Mouse (Mus musculus): ENCODE measurements at regions not wholly inside any gene's neighbourhood (a gene's known extent, or its start where the extent isn't known, plus 50 kb on each side); places are given as distances from the start of the nearest gene placed in this dataset.

DNA sequence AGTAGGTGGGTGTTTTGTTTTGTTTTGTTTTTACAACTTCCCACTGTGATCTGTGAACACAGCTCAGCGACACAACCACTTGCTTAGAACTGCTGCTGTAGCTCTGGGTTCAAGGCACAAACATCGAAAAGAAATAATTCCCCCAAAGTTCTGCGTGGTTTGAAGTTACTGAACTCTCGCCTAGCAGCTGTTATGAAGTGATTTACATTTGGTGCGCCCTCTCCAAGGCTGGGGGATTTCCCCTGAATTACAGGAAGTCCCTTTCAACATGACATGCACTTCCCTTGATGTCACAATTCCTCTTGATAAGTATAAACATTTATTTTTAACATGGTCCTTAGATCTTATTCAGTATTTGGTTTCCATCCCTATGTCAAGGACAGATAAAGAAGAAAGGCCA is 336.3 kb upstream of the Adgrl2 start:
- peaks cover 19% of the 10 kb centered on the region for H3K9me3 ChIP-seq (replicated peaks)
- H3K4me1 ChIP-seq (ENCODE audit: insufficient read depth, low read depth, low read length): no peaks in the 10 kb centered on the region
- DNase-seq (ENCODE audit: low spot score) (no peak), ATAC-seq (ENCODE audit: extremely low read depth, insufficient number of reproducible peaks, low FRiP score, poor library complexity, severe bottlenecking) (no peak)
- H3K36me3 ChIP-seq (replicated peaks): no peaks in the 10 kb centered on the region
- TF ChIP-seq CTCF (IDR thresholded peaks at IDR 0.05; ENCODE audit: low read depth, low read length): no peak
- TF ChIP-seq GATA2 (IDR thresholded peaks at IDR 0.05; ENCODE audit: borderline replicate concordance, low read depth, low read length): no peak
- TF ChIP-seq POLR2AphosphoS5 (IDR thresholded peaks at IDR 0.05; ENCODE audit: insufficient replicate concordance, low read depth, low read length): no peak
- TF ChIP-seq TAL1 (conservative IDR thresholded peaks at IDR 0.05; ENCODE audit: low read depth, low read length): no peak
- no peak for TF ChIP-seq GATA1 (IDR thresholded peaks at IDR 0.05; ENCODE audit: borderline replicate concordance, low read length)
- no peaks in the 10 kb centered on the region for H3K27me3 ChIP-seq (ENCODE audit: insufficient read depth, low read length)
- no peak overlapping the region for H3K4me3 ChIP-seq (ENCODE audit: low read depth, low read length)

DNA sequence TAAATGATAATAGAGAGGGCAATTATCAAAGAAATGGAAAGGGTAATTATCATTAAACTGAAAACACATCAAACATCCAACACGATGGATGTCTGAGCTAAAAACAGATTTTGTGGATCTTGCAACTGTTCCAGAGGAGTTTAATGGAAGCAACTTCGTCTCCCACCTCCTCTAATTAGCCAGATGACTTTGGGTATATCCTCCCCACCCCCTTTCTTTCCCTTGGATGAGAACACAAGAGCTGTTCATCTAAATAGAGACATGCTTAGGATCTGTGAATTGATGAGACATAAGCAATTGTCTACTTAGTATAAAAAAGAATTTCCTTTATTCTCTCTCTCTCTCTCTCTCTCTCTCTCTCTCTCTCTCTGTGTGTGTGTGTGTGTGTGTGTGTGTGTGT is 333.7 kb upstream of the Adgrl2 start:
- Histone ChIP-seq H3K27me3 (ENCODE audit: insufficient read depth, low read length) (no peaks in the 10 kb centered on the region), H3K4me3 (ENCODE audit: low read depth, low read length) (no peak overlapping the region), H3K36me3 (replicated peaks) (no peaks in the 10 kb centered on the region), H3K4me1 (ENCODE audit: insufficient read depth, low read depth, low read length) (no peaks in the 10 kb centered on the region), H3K9me3 (replicated peaks) (peaks cover 8% of the 10 kb centered on the region)
- no peak for DNase-seq (ENCODE audit: low spot score)
- TF ChIP-seq GATA2 (IDR thresholded peaks at IDR 0.05; ENCODE audit: borderline replicate concordance, low read depth, low read length) (no peak), TAL1 (conservative IDR thresholded peaks at IDR 0.05; ENCODE audit: low read depth, low read length) (no peak), GATA1 (IDR thresholded peaks at IDR 0.05; ENCODE audit: borderline replicate concordance, low read length) (no peak), CTCF (IDR thresholded peaks at IDR 0.05; ENCODE audit: low read depth, low read length) (no peak), POLR2AphosphoS5 (IDR thresholded peaks at IDR 0.05; ENCODE audit: insufficient replicate concordance, low read depth, low read length) (no peak)
- no peak for ATAC-seq (ENCODE audit: extremely low read depth, insufficient number of reproducible peaks, low FRiP score, poor library complexity, severe bottlenecking)

DNA sequence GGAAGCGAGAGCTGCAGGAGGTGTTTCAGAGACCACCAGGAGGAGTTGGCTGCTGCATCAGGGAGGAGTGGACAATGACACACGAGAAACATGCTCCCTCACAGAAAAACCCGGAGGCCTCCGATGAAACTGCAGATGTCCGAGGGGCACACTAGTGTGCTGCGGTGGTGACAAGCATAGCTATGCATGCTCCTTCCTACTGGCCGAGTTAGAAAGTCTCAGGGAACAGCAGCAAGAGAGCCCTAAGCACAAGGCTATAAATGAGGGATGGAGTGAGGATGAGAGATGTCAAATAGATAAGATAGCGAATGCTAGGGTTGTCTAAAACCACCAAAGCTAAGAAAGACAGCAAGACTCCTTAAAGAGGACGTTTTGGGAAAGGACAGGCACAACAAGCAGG is 328.4 kb upstream of the Adgrl2 start:
- H3K9me3 ChIP-seq (replicated peaks): peaks cover 22% of the 10 kb centered on the region
- H3K36me3 ChIP-seq (replicated peaks): no peaks in the 10 kb centered on the region
- TF ChIP-seq POLR2AphosphoS5 (IDR thresholded peaks at IDR 0.05; ENCODE audit: insufficient replicate concordance, low read depth, low read length) (no peak), GATA2 (IDR thresholded peaks at IDR 0.05; ENCODE audit: borderline replicate concordance, low read depth, low read length) (no peak), TAL1 (conservative IDR thresholded peaks at IDR 0.05; ENCODE audit: low read depth, low read length) (no peak), GATA1 (IDR thresholded peaks at IDR 0.05; ENCODE audit: borderline replicate concordance, low read length) (no peak), CTCF (IDR thresholded peaks at IDR 0.05; ENCODE audit: low read depth, low read length) (no peak)
- H3K4me3 ChIP-seq (ENCODE audit: low read depth, low read length): no peak overlapping the region
- H3K27me3 ChIP-seq (ENCODE audit: insufficient read depth, low read length): no peaks in the 10 kb centered on the region
- no peaks in the 10 kb centered on the region for H3K4me1 ChIP-seq (ENCODE audit: insufficient read depth, low read depth, low read length)
- DNase-seq (ENCODE audit: low spot score) (no peak), ATAC-seq (ENCODE audit: extremely low read depth, insufficient number of reproducible peaks, low FRiP score, poor library complexity, severe bottlenecking) (no peak)

DNA sequence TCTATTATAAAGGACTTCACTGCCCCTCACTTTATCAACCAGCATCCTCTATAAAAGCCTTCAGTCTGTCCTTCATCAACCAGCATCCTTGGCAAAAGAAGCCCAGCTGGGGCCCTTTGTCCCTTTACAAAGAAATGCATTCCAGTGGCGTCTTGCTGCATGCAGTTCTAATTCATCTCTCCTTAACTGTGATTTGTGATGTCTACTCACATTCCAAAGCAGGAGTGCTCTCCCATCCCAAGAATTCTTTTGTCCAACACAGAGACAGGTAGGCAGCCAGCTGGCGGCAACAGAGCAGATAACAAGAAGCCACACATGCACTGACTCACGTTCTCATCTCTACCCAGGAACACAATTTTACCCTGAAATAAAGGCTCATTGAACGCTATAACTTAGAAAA is 323.9 kb upstream of the Adgrl2 start:
- Histone ChIP-seq H3K4me3 (ENCODE audit: low read depth, low read length) (no peak overlapping the region), H3K27me3 (ENCODE audit: insufficient read depth, low read length) (no peaks in the 10 kb centered on the region), H3K9me3 (replicated peaks) (peaks cover 40% of the 10 kb centered on the region), H3K4me1 (ENCODE audit: insufficient read depth, low read depth, low read length) (no peaks in the 10 kb centered on the region), H3K36me3 (replicated peaks) (no peaks in the 10 kb centered on the region)
- TF ChIP-seq TAL1 (conservative IDR thresholded peaks at IDR 0.05; ENCODE audit: low read depth, low read length) (no peak), CTCF (IDR thresholded peaks at IDR 0.05; ENCODE audit: low read depth, low read length) (no peak), GATA1 (IDR thresholded peaks at IDR 0.05; ENCODE audit: borderline replicate concordance, low read length) (no peak), GATA2 (IDR thresholded peaks at IDR 0.05; ENCODE audit: borderline replicate concordance, low read depth, low read length) (no peak), POLR2AphosphoS5 (IDR thresholded peaks at IDR 0.05; ENCODE audit: insufficient replicate concordance, low read depth, low read length) (no peak)
- ATAC-seq (ENCODE audit: extremely low read depth, insufficient number of reproducible peaks, low FRiP score, poor library complexity, severe bottlenecking) (no peak), DNase-seq (ENCODE audit: low spot score) (no peak)

DNA sequence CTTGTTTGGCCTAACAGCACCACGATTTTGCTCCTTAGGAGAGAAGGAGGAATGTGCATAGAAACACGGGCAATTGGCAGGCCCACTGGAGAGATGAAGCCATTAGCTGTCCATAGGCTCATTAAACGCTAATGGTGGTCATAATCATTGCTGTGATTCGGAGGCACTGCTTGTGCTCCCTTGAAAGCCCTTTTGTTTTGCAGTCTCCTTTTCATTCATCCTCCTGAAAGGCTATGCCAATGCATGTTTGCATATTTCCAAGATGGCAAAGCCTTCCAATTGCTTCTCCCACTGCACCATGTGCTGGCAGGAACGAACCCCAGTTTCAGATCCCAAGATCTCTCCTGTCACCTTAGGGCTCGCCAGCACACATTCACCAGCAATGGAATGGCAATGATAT is 322.9 kb upstream of the Adgrl2 start:
- no peaks in the 10 kb centered on the region for H3K36me3 ChIP-seq (replicated peaks)
- no peaks in the 10 kb centered on the region for H3K27me3 ChIP-seq (ENCODE audit: insufficient read depth, low read length)
- H3K9me3 ChIP-seq (replicated peaks): peaks cover 39% of the 10 kb centered on the region
- no peak overlapping the region for H3K4me3 ChIP-seq (ENCODE audit: low read depth, low read length)
- no peaks in the 10 kb centered on the region for H3K4me1 ChIP-seq (ENCODE audit: insufficient read depth, low read depth, low read length)
- TF ChIP-seq POLR2AphosphoS5 (IDR thresholded peaks at IDR 0.05; ENCODE audit: insufficient replicate concordance, low read depth, low read length) (no peak), GATA1 (IDR thresholded peaks at IDR 0.05; ENCODE audit: borderline replicate concordance, low read length) (no peak), TAL1 (conservative IDR thresholded peaks at IDR 0.05; ENCODE audit: low read depth, low read length) (no peak), CTCF (IDR thresholded peaks at IDR 0.05; ENCODE audit: low read depth, low read length) (no peak)
- no peak for DNase-seq (ENCODE audit: low spot score)
- ATAC-seq (ENCODE audit: extremely low read depth, insufficient number of reproducible peaks, low FRiP score, poor library complexity, severe bottlenecking): no peak

DNA sequence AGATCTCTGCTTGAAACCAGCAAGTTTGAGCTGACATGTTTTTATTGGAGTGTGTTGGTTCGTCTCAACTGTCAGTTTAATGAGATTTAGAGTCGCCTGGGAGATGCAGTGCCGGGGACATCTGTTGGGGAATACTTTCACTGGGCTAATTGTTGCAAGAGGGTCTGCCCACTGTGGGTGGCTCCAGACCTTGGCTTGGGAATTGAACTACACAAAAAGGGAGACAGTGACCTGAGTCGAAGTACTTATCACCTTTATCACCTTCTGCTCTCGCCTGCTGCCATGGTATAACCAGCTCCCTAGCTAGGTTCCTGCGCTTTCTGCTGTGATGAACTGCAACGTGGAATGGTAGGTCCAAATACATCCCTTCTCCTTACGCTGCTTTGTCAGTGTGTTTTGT is 321.2 kb upstream of the Adgrl2 start:
- DNase-seq (ENCODE audit: low spot score): no peak
- H3K4me1 ChIP-seq (ENCODE audit: insufficient read depth, low read depth, low read length): no peaks in the 10 kb centered on the region
- ATAC-seq (ENCODE audit: extremely low read depth, insufficient number of reproducible peaks, low FRiP score, poor library complexity, severe bottlenecking): no peak
- H3K27me3 ChIP-seq (ENCODE audit: insufficient read depth, low read length): no peaks in the 10 kb centered on the region
- TF ChIP-seq GATA2 (IDR thresholded peaks at IDR 0.05; ENCODE audit: borderline replicate concordance, low read depth, low read length) (no peak), GATA1 (IDR thresholded peaks at IDR 0.05; ENCODE audit: borderline replicate concordance, low read length) (no peak), TAL1 (conservative IDR thresholded peaks at IDR 0.05; ENCODE audit: low read depth, low read length) (no peak), CTCF (IDR thresholded peaks at IDR 0.05; ENCODE audit: low read depth, low read length) (no peak), POLR2AphosphoS5 (IDR thresholded peaks at IDR 0.05; ENCODE audit: insufficient replicate concordance, low read depth, low read length) (no peak)
- no peaks in the 10 kb centered on the region for H3K36me3 ChIP-seq (replicated peaks)
- no peak overlapping the region for H3K4me3 ChIP-seq (ENCODE audit: low read depth, low read length)
- H3K9me3 ChIP-seq (replicated peaks): peaks cover 36% of the 10 kb centered on the region

DNA sequence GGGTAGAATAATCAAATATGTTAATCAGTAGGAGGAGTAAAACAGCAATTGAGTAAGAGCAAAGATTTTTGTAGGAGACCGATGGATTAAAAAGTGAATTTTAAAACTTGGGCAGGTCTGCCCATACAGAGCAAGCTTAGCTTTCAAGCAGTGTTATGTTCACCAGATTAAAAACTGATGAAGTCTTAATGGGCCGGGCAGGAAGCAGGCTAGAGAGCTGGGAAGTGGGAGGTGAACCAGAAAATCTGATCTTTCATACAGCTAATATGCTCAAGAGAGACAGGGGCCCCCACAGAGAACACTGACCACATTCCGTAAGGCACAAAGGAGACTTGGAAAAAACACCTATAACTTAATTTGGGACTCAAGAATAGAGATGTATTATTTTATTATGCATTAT is 316.4 kb upstream of the Adgrl2 start:
- TF ChIP-seq GATA1 (IDR thresholded peaks at IDR 0.05; ENCODE audit: borderline replicate concordance, low read length) (no peak), GATA2 (IDR thresholded peaks at IDR 0.05; ENCODE audit: borderline replicate concordance, low read depth, low read length) (no peak)
- ATAC-seq (ENCODE audit: extremely low read depth, insufficient number of reproducible peaks, low FRiP score, poor library complexity, severe bottlenecking) (no peak), DNase-seq (ENCODE audit: low spot score) (no peak)
- no peak overlapping the region for H3K4me3 ChIP-seq (ENCODE audit: low read depth, low read length)
- no peaks in the 10 kb centered on the region for H3K36me3 ChIP-seq (replicated peaks)
- H3K9me3 ChIP-seq (replicated peaks): peaks cover 30% of the 10 kb centered on the region
- no peaks in the 10 kb centered on the region for H3K27me3 ChIP-seq (ENCODE audit: insufficient read depth, low read length)
- no peaks in the 10 kb centered on the region for H3K4me1 ChIP-seq (ENCODE audit: insufficient read depth, low read depth, low read length)
